Mouse (Mus musculus): Measurements from ENCODE around the gene Pi4k2b.

DNA sequence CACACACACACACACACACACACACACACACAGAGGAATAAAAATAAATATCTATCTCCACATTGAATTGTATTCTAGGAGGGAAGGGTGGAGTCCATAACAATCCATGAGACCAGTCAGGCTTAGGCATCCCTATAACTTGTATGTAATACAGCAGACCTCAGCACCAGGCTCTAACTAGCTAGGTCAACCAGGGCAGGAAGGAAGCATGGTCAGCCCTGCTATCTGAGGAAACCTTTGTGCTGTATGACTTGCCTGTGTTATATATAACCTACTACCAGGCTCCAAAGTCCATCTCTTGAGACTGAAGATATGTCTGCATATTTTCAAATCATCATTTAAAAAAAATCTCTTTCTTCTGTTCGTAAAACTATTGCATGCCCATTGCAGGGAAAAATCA lies 44.1 kb upstream of the Pi4k2b start:
- TF ChIP-seq CTCF (IDR thresholded peaks at IDR 0.05; ENCODE audit: low read depth) (no peak), EP300 (IDR thresholded peaks at IDR 0.05; ENCODE audit: low read depth) (no peak)

All from liver, postnatal 0 days (tissue).